Mouse (Mus musculus) frontal cortex, adult 2 months (tissue): ENCODE data around the gene Serpinb6a. TPM values are rescaled to one million over a fixed set of nuclear protein-coding genes. Genes with fewer than 3 reads are reported as not detected.
A peak's percentile ranks its signal among the peaks of the same experiment; 100 is the strongest.

Source experiments
- DNase-seq, 2 experiments: peaks; one replicate each; pipeline ENCODE4 v3.0.0; 2022; ENCODE audit warnings: low spot score in 1 of 2; ENCODE audit errors: extremely low spot score in 1 of 2
- polyA plus RNA-seq: library from polyadenylated mRNA; depleted of rRNA; stranded (reverse); fragments of >200 nt; gene quantifications from 2 replicates; pipeline ENCODE4 v1.2.3, GENCODE M21; 2012; rRNA removed

The Serpinb6a gene
- polyA plus RNA-seq, 1 experiment: 45.7 TPM

- no peak for DNase-seq
These were observed 72.3 kb downstream of the Serpinb6a start for GRCm38 (mm10) chr13:33930281-33930680.

- no peak for DNase-seq
These were observed 80.9 kb downstream of the Serpinb6a start for GRCm38 (mm10) chr13:33921699-33922098.

- no peak for DNase-seq
These were observed 81.6 kb downstream of the Serpinb6a start for GRCm38 (mm10) chr13:33921041-33921440.

- no peak for DNase-seq
These were observed 95.8 kb downstream of the Serpinb6a start for GRCm38 (mm10) chr13:33906821-33907220.

- DNase-seq: no peak
These were observed 97.2 kb downstream of the Serpinb6a start, which contains the start of gene Serpinb6c for GRCm38 (mm10) chr13:33905176-33905954. Gene Serpinb6c, minus strand, starts transcription at chr13:33905708.

- DNase-seq: no peak
These were observed 99.3 kb downstream of the Serpinb6a start for GRCm38 (mm10) chr13:33903290-33903689.

- DNase-seq: peak in 1 of 2 experiments; percentile 50
These were observed 108.4 kb downstream of the Serpinb6a start for GRCm38 (mm10) chr13:33894207-33894606.

Other genes starting within 250 kb of the Serpinb6a start
- gene Serpinb6e, start 159.4 kb downstream of the Serpinb6a start, polyA plus RNA-seq: 0.08 and 0.12 TPM in 2 replicates
- 0.10 and 0.69 TPM in 2 replicates for gene Serpinb6c, start 97.1 kb downstream of the Serpinb6a start, polyA plus RNA-seq
- gene Nqo2, start 38.1 kb downstream of the Serpinb6a start, polyA plus RNA-seq: 8.4 and 9.9 TPM in 2 replicates
- gene Ripk1, start 431 bp downstream of the Serpinb6a start, polyA plus RNA-seq: 4.3 and 4.5 TPM in 2 replicates
- gene Bphl, start 34.8 kb upstream of the Serpinb6a start, polyA plus RNA-seq: 47.1 and 56.5 TPM in 2 replicates
- gene Tubb2a, start 75.2 kb upstream of the Serpinb6a start, polyA plus RNA-seq: 1,752 and 1,773 TPM in 2 replicates
- gene Tubb2b, start 127.7 kb upstream of the Serpinb6a start, polyA plus RNA-seq: 387 and 426 TPM in 2 replicates
- 47.9 and 61.2 TPM in 2 replicates for gene Psmg4, start 160.2 kb upstream of the Serpinb6a start, polyA plus RNA-seq